Mouse (Mus musculus) left cerebral cortex, postnatal 36 days (tissue): ENCODE results near the gene Epn2. TPM values are rescaled to one million over a fixed set of nuclear protein-coding genes. Genes with fewer than 3 reads are reported as not detected.

ENCODE experiments used
- DNase-seq, 2 experiments: peaks; one replicate each; pipeline ENCODE4 v3.0.0; 2021 to 2022; ENCODE audit warnings: low spot score in 2 of 2, mixed read lengths in 1 of 2
- intact Hi-C: fragments of 180-260 bp; cut with DNase I; formaldehyde crosslinking; loops from one replicate; pipeline ENCODE4 v1.15.1; 2025
- total RNA-seq, 2 experiments: library from RNA; stranded (reverse); gene quantifications; 2 replicates each; pipeline ENCODE4 v1.2.3; 2021

Gene Epn2
- total RNA-seq, 2 experiments from 2014 or later, result 111 to 126 TPM

- intact Hi-C loops, result no loop called here
- DNase-seq, result no peak
These were observed 28.9 kb downstream of the Epn2 start for GRCm38 (mm10) chr11:61550631-61551030.

DNA sequence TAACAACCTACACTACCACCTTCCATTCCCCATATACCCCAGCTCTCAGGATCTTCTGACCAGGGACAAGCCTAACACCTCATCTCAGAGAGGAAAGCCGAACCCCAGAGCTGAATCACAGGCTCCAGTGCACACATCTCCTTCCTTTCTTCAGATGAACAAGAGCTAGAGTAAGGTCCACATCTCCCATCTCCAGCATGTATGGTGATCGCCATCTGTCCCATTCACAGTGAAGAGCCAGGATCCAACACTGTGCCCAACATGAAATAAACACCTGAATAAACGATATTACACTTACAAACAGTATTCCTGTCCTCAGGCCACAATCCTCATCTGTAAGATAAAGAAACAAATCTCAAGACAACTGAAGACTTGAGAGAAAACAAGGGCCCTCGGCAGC, 31.8 kb downstream of the Epn2 start:
- intact Hi-C loops, result no loop called here
- DNase-seq, result no peak

- DNase-seq, result no peak
- intact Hi-C loops, result no loop called here
These were observed 33.0 kb downstream of the Epn2 start for GRCm38 (mm10) chr11:61546452-61546851.

- DNase-seq, result no peak
- intact Hi-C loops, result no loop called here
These were observed 33.9 kb downstream of the Epn2 start for GRCm38 (mm10) chr11:61545586-61545985.

DNA sequence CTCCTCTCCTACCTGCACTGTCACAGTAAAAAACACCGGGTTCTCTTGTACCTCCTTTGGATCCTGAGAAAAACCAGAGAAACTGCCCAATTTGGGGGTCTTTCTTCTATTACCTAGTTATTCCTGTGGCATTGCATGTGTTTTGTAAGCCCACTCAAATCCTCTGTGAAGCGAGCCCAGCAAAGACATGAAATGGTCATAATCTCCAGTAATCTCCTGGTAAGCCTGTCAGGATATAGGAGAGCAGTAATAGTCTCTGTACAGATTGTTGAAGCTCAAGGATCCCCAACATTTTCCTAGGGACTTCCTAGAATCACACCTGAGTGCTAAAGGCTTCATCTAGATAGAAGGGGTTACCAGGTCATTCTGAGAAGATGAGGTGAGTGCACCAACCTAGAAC, 38.4 kb downstream of the Epn2 start:
- DNase-seq, result no peak
- intact Hi-C loops, result no loop called here

GRCm38 (mm10) chr11:61540642-61541041, 38.8 kb downstream of the Epn2 start:
- no peak for DNase-seq
- intact Hi-C loops, result no loop called here

DNA sequence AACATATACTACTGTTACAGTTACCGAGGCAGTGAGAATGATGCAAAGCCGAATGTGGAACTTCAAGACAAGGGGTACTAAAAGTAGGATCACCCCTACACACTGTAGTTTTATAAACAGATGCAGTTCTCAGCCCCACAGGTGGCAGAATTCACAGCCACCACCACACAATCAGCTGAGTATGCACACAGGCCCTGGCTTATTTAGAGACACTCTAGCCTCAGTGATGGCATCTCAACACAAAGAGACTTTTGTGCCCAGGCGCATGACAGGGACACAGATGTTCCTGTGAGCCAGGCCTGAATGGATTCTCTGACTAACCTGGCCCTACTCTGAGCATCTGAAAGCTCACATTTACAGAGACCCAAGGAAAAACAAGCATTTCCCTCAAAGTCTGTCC, 42.1 kb downstream of the Epn2 start:
- intact Hi-C loops, result no loop called here
- DNase-seq, result peak in 1 of 2 experiments; percentile 26

DNA sequence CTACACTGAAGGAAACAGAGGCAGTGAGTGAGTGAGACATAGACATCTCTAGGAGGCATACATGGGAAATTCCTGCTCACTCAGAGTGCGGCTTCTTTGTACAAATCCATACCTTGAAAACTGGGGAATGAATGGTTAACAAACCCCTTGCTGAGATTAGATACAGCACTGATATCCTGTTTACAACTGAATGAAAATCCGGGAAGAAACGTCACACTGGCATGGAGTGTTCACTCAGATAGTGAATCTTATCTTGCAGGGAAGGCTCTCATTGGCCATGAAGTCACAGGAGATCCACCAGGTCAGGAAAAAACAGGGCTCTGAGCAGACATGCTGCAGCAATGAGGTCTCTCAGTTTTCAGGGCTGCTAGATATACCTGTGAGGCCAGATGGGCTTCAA, 42.5 kb downstream of the Epn2 start:
- DNase-seq, result no peak
- intact Hi-C loops, result no loop called here

DNA sequence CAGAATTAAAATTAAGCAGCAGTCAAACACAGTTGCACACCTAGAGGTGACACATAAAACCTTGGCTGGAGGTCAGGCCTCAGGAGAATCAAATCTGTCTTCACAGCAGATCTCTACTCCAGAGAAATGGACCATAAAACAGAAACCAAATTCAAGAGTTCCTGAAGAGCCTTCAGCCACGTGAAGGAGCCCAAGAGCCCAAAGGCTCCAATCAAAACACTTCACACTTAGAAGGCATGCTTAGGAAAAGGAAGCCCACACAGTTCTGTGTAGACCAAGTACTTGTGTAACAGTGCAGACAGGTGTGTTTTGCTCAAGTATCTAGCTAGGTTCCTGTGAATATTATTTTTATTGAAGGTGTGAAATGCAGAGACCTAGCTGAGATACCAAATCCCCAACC, 44.0 kb downstream of the Epn2 start:
- intact Hi-C loops, result no loop called here
- no peak for DNase-seq

DNA sequence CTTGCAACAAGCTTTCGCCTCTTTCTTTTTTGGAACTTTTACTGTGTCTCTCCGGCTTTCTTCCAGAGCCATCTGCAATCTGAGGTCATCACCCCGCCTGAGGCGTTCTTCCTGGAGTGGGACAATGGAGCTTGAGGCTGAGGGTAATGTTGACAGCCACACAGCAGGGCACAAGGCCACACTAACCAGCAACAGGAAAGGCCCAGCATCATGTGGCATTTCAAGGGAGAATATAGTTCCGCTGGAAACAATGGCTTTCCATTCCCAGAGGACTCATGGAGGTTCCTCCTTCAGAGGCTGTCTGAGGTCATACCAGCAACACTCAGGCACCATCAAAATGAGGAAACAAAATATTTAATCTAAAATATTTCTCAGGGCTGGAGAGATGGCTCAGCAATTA, 45.9 kb downstream of the Epn2 start:
- intact Hi-C loops, result loop anchor here (5.0 kb wide), 1 partner anchor 44 kb away; the partner anchor contains the start of gene Epn2
- DNase-seq, result no peak

GRCm38 (mm10) chr11:61532820-61533219, 46.7 kb downstream of the Epn2 start:
- intact Hi-C loops, result loop anchor here (5.0 kb wide), 1 partner anchor 44 kb away; the partner anchor contains the start of gene Epn2
- DNase-seq, result no peak

- intact Hi-C loops, result loop anchor here (5.0 kb wide), 1 partner anchor 183 kb away; no protein-coding TSS in a partner anchor
- no peak for DNase-seq
These were observed 50.2 kb downstream of the Epn2 start for GRCm38 (mm10) chr11:61529268-61529713.

GRCm38 (mm10) chr11:61526872-61527271, 52.6 kb downstream of the Epn2 start:
- no peak for DNase-seq
- intact Hi-C loops, result loop anchor here (5.0 kb wide), 1 partner anchor 185 kb away; no protein-coding TSS in a partner anchor

- DNase-seq, result no peak
- intact Hi-C loops, result loop anchor here (5.0 kb wide), 1 partner anchor 98 kb away; no protein-coding TSS in a partner anchor
These were observed 59.9 kb downstream of the Epn2 start for GRCm38 (mm10) chr11:61519484-61520107.

DNA sequence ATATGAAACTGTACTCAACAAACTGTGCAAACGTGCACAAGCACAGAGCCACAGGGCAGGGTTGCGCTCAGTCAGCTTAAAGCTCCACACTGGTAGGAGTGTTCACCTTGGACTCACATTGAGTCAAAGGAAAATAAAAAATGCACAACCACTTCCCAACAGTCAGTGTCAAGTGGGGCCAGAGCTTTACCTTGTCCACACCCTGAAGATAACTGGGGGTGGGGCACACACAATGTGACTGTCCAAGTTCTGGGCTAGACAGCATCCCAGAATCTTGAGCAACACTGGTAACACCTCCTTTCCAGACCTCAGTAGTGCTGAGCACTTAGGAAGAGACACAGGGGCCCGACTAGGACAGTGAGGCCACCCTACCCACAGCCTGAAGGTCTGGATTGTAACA, 60.6 kb downstream of the Epn2 start:
- no peak for DNase-seq
- intact Hi-C loops, result loop anchor here (5.0 kb wide), 1 partner anchor 98 kb away; no protein-coding TSS in a partner anchor

DNA sequence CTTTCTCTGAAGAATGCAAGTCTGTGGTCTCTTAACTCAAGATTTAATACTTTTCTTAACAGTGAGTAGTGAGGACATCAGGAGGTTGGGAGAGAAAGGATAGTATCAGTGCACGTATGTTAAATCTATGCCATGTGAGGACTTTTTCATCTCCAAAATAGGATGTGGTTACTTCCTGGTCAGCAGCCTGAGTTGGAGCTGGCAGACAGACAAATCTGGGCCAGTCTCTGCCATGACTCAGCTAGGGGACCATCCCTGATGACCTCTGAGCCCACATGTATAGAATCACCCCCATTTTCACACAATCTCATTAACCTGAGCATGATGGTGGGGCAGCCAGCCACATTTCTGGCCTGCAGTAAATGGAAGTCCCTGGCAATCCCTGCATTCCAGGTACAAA, 61.5 kb downstream of the Epn2 start:
- intact Hi-C loops, result loop anchor here (5.0 kb wide), 1 partner anchor 99 kb away; no protein-coding TSS in a partner anchor
- no peak for DNase-seq

- DNase-seq, result no peak
- intact Hi-C loops, result loop anchor here (5.0 kb wide), 2 partner anchors 102 to 197 kb away; no protein-coding TSS in a partner anchor
These were observed 64.5 kb downstream of the Epn2 start for GRCm38 (mm10) chr11:61514953-61515352.

DNA sequence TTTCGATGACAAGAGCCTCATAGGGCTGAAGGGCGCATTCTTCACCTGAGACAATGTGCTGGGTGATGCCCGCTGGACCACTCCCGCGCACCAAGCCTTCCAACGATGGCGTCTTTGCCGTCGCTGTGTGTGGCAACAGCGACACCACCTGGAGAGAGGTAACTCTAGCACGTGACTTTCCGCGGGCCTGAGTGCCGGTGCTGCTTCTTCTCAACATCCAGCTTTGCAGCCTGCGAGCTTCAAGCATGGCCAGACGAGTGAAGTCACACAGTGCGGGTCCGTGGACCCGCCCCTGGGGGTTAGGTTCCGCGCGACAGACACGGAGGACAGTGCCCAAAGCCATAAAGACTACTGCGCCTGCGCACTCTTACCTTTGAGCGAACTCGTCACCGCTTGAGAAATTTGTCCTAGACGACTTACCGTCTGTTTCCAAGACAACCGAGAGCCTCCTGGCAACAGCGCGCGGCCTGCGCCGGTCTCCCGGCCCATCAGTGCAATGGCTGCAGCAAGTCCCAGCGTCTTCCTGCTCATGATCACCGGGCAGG, 74.7 kb downstream of the Epn2 start, which contains the start of gene B9d1:
Gene B9d1 (plus strand): TSS at position 432 of the 545 bp plus-strand sequence.
- peak; percentile 97 to 98 for DNase-seq
- intact Hi-C loops, result loop anchor here (2.0 to 10.0 kb wide), 3 partner anchors 73 to 330 kb away; partner anchors contain the start of genes Epn2 and Usp22

- DNase-seq, result no peak
- intact Hi-C loops, result loop anchor here (2.0 to 10.0 kb wide), 2 partner anchors 93 to 329 kb away; partner anchors contain the start of gene Usp22
These were observed 75.6 kb downstream of the Epn2 start for GRCm38 (mm10) chr11:61503933-61504332.

DNA sequence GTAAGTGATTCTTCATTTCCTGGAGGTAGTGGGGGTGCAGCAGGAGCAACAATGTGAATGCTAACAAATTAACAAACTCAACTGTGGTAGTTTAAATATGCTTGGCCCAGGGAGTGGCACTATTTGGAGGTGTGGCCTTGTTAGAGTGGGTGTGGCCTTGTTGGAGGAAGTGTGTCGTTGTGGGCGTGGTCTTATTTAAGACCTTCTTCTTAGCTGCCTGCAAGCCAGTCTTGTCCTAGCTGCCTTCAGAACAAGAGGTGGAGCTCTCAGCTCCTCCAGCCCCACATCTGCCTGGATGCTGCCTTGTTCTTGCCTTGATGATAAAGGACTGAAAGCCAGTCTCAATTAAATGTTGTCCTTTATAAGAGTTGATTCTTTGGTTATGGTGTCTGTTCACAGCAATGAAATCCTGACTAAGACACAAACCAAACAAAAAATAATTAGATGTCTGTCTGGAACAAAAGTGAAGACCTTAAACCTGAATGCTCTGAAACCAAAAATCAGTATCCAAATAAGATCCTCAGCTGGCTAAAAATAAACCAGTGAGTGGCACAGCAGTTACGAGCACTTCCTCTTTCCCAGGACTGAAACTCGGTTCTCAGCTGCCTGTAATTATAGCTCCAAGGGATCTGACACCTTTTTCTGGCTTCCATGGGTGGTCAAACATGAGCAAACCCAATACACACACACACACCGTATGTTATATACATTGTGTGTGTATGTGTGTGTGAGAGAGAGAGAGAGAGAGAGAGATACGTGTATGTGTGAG, 80.6 kb downstream of the Epn2 start:
- DNase-seq, result no peak
- intact Hi-C loops, result no loop called here
